Mouse (Mus musculus) spleen, adult 18-20 months (tissue): ENCODE measurements around the gene Pnldc1.
"Not testable (repeated sequence)": the region's sequence is repeated elsewhere in the genome, so short reads cannot be mapped to it uniquely, and the experiment has no call there.

Source experiments
- DNase-seq, 2 experiments: peaks; one replicate each; pipeline ENCODE4 v3.0.0; 2022; ENCODE audit warnings: mixed read lengths in 2 of 2

The Pnldc1 gene

GRCm38 (mm10) chr17:12909361-12910280, at the start of gene Pnldc1:
Gene Pnldc1, minus strand, starts transcription at chr17:12910230.
- DNase-seq = no peak

GRCm38 (mm10) chr17:12959377-12959776, 49.3 kb upstream of the Pnldc1 start:
- not testable (repeated sequence) for DNase-seq

- DNase-seq = no peak
Measured at GRCm38 (mm10) chr17:12956664-12957063, 46.6 kb upstream of the Pnldc1 start.

- no peak for DNase-seq
Measured at GRCm38 (mm10) chr17:12949669-12950068, 39.6 kb upstream of the Pnldc1 start.

GRCm38 (mm10) chr17:12942459-12943162, 32.6 kb upstream of the Pnldc1 start:
- DNase-seq = no peak

- no peak for DNase-seq
Measured at GRCm38 (mm10) chr17:12941543-12942260, 31.7 kb upstream of the Pnldc1 start.

GRCm38 (mm10) chr17:12940151-12940805, 30.2 kb upstream of the Pnldc1 start, which contains the start of gene Acat3:
Gene Acat3, minus strand, starts transcription at chr17:12940600.
- no peak for DNase-seq

- DNase-seq = not testable (repeated sequence)
Measured at GRCm38 (mm10) chr17:12939377-12940148, 29.5 kb upstream of the Pnldc1 start.

- DNase-seq = no peak
Measured at GRCm38 (mm10) chr17:12938077-12938476, 28.0 kb upstream of the Pnldc1 start.

- DNase-seq = no peak
Measured at GRCm38 (mm10) chr17:12937412-12937970, 27.5 kb upstream of the Pnldc1 start.

GRCm38 (mm10) chr17:12935719-12936118, 25.7 kb upstream of the Pnldc1 start:
- DNase-seq = no peak

- DNase-seq = not testable (repeated sequence)
Measured at GRCm38 (mm10) chr17:12931576-12931975, 21.5 kb upstream of the Pnldc1 start.

GRCm38 (mm10) chr17:12925703-12926180, 15.7 kb upstream of the Pnldc1 start:
- no peak for DNase-seq

GRCm38 (mm10) chr17:12925001-12925400, 15.0 kb upstream of the Pnldc1 start:
- DNase-seq = no peak

- DNase-seq = no peak
Measured at GRCm38 (mm10) chr17:12921073-12921472, 11.0 kb upstream of the Pnldc1 start.

- no peak for DNase-seq
Measured at GRCm38 (mm10) chr17:12916588-12917380, 6.8 kb upstream of the Pnldc1 start.

- DNase-seq = peak; percentile 95 to 98
Measured at GRCm38 (mm10) chr17:12915881-12916583, 6.0 kb upstream of the Pnldc1 start, which contains the start of gene Mrpl18. Gene Mrpl18, minus strand, starts transcription at chr17:12916345.

GRCm38 (mm10) chr17:12915488-12915880, 5.5 kb upstream of the Pnldc1 start, which contains the start of gene Tcp1:
Gene Tcp1, plus strand, starts transcription at chr17:12915701.
- no peak for DNase-seq

- DNase-seq = no peak
Measured at GRCm38 (mm10) chr17:12910391-12910790, 361 bp upstream of the Pnldc1 start.
